Mouse (Mus musculus): Measurements from ENCODE around the gene Mks1.
A peak's percentile ranks its signal among the peaks of the same experiment; 100 is the strongest.
"Not testable (repeated sequence)": the region's sequence is repeated elsewhere in the genome, so short reads cannot be mapped to it uniquely, and the experiment has no call there.

Mks1 gene

GRCm38 (mm10) chr11:87852690-87853596 is at the start of gene Mks1:
Gene Mks1, plus strand, starts transcription at chr11:87853215.
- peak; percentile 91 for DNase-seq (ENCODE audit: low read depth, low spot score)

- DNase-seq (ENCODE audit: low read depth, low spot score) = no peak
Observed at GRCm38 (mm10) chr11:87805448-87805847, 47.6 kb upstream of the Mks1 start.

- DNase-seq (ENCODE audit: low read depth, low spot score) = no peak
Observed at GRCm38 (mm10) chr11:87807433-87807832, 45.6 kb upstream of the Mks1 start.

- DNase-seq (ENCODE audit: low read depth, low spot score) = no peak
Observed at GRCm38 (mm10) chr11:87808236-87808635, 44.8 kb upstream of the Mks1 start.

- no peak for DNase-seq (ENCODE audit: low read depth, low spot score)
Observed at GRCm38 (mm10) chr11:87811396-87811795, 41.6 kb upstream of the Mks1 start.

GRCm38 (mm10) chr11:87814831-87815230 is 38.2 kb upstream of the Mks1 start:
- no peak for DNase-seq (ENCODE audit: low read depth, low spot score)

- DNase-seq (ENCODE audit: low read depth, low spot score) = no peak
Observed at GRCm38 (mm10) chr11:87816707-87817442, 36.1 kb upstream of the Mks1 start.

- DNase-seq (ENCODE audit: low read depth, low spot score) = no peak
Observed at GRCm38 (mm10) chr11:87817443-87817773, 35.6 kb upstream of the Mks1 start.

GRCm38 (mm10) chr11:87821502-87821901 is 31.5 kb upstream of the Mks1 start:
- DNase-seq (ENCODE audit: low read depth, low spot score) = no peak

- DNase-seq (ENCODE audit: low read depth, low spot score) = no peak
Observed at GRCm38 (mm10) chr11:87828239-87828900, 24.6 kb upstream of the Mks1 start, which contains the start of gene Lpo. Gene Lpo, minus strand, starts transcription at chr11:87828289.

GRCm38 (mm10) chr11:87840676-87841075 is 12.3 kb upstream of the Mks1 start:
- no peak for DNase-seq (ENCODE audit: low read depth, low spot score)

GRCm38 (mm10) chr11:87841436-87841835 is 11.6 kb upstream of the Mks1 start:
- DNase-seq (ENCODE audit: low read depth, low spot score) = no peak

- DNase-seq (ENCODE audit: low read depth, low spot score) = no peak
Observed at GRCm38 (mm10) chr11:87846968-87847600, 5.9 kb upstream of the Mks1 start.

GRCm38 (mm10) chr11:87847884-87848283 is 5.1 kb upstream of the Mks1 start:
- no peak for DNase-seq (ENCODE audit: low read depth, low spot score)

- DNase-seq (ENCODE audit: low read depth, low spot score) = no peak
Observed at GRCm38 (mm10) chr11:87853597-87853954, 561 bp downstream of the Mks1 start.

GRCm38 (mm10) chr11:87854550-87854949 is 1.5 kb downstream of the Mks1 start:
- no peak for DNase-seq (ENCODE audit: low read depth, low spot score)

GRCm38 (mm10) chr11:87859273-87859672 is 6.3 kb downstream of the Mks1 start:
- no peak for DNase-seq (ENCODE audit: low read depth, low spot score)

- no peak for DNase-seq (ENCODE audit: low read depth, low spot score)
Observed at GRCm38 (mm10) chr11:87860426-87860825, 7.4 kb downstream of the Mks1 start.

- no peak for DNase-seq (ENCODE audit: low read depth, low spot score)
Observed at GRCm38 (mm10) chr11:87862805-87863204, 9.8 kb downstream of the Mks1 start.

- DNase-seq (ENCODE audit: low read depth, low spot score) = not testable (repeated sequence)
Observed at GRCm38 (mm10) chr11:87866891-87867290, 13.9 kb downstream of the Mks1 start.

GRCm38 (mm10) chr11:87870096-87870495 is 17.1 kb downstream of the Mks1 start:
- DNase-seq (ENCODE audit: low read depth, low spot score) = no peak

GRCm38 (mm10) chr11:87871766-87872165 is 18.8 kb downstream of the Mks1 start:
- no peak for DNase-seq (ENCODE audit: low read depth, low spot score)
